Mouse (Mus musculus) kidney, embryonic 16.5 days (tissue): ENCODE data around the gene Atp6ap1. TPM values are rescaled to one million over a fixed set of nuclear protein-coding genes. Genes with fewer than 3 reads are reported as not detected.
A peak's percentile ranks its signal among the peaks of the same experiment; 100 is the strongest.

Source experiments
- ATAC-seq: fragments of 200-750 bp; cut with Nextera tagmentation; 2 replicates; pipeline ENCODE4 v1.8.0; 2017; ENCODE audit warnings: moderate TSS enrichment; ENCODE audit not compliant: low FRiP score, low TSS enrichment
- H3K27ac ChIP-seq: fragments of 300-500 bp; sonication (generic); 2 replicates; pipeline ENCODE4 v1.5.1; 2014; ENCODE audit warnings: low read length
- H3K27me3 ChIP-seq: fragments of 300-500 bp; sonication (generic); 2 replicates; pipeline ENCODE4 v1.6.1; 2014; ENCODE audit warnings: low read length, control low read depth, mixed read lengths; ENCODE audit not compliant: insufficient read depth
- H3K36me3 ChIP-seq: fragments of 300-500 bp; sonication (generic); 2 replicates; pipeline ENCODE4 v1.6.1; 2014; ENCODE audit warnings: low read length, control low read depth, mixed read lengths; ENCODE audit not compliant: insufficient read depth
- H3K4me1 ChIP-seq: fragments of 300-500 bp; sonication (generic); 2 replicates; pipeline ENCODE4 v1.6.1; 2014; ENCODE audit warnings: low read length, control low read depth, mixed read lengths; ENCODE audit not compliant: insufficient read depth
- H3K4me2 ChIP-seq: fragments of 300-500 bp; sonication (generic); replicated peaks from 2 replicates; pipeline ENCODE4 v1.6.1; 2014; ENCODE audit warnings: low read depth, low read length
- H3K4me3 ChIP-seq: fragments of 300-500 bp; sonication (generic); 2 replicates; pipeline ENCODE4 v1.5.1; 2014; ENCODE audit warnings: mild to moderate bottlenecking, low read length
- H3K9ac ChIP-seq: fragments of 300-500 bp; sonication (generic); replicated peaks from 2 replicates; pipeline ENCODE4 v1.6.1; 2014; ENCODE audit warnings: low read length
- H3K9me3 ChIP-seq: fragments of 300-500 bp; sonication (generic); 2 replicates; pipeline ENCODE4 v1.6.1; 2016; ENCODE audit warnings: low read length, control low read depth
- WGBS: fragments of 180-500 bp; shearing (Covaris S2); extraction: QIAGEN DNeasy Blood & Tissue Kit; methylation state at CpG from one replicate; pipeline ENCODE4 v1.1.7; 2014; 5-methylcytosine and 5-hydroxymethylcytosine counted together
- polyA plus RNA-seq: library from polyadenylated mRNA; unstranded; fragments of >200 nt; fragmentation: Nextera tagmentation; extraction: Ambion mirVana; gene quantifications from 2 replicates; pipeline ENCODE4 v1.2.1, GENCODE M21; 2015

Atp6ap1 gene
- polyA plus RNA-seq, 1 experiment from 2014 or later, result 180 TPM

GRCm38 (mm10) chrX:74270902-74271551 lies 25.9 kb upstream of the Atp6ap1 start:
- Histone ChIP-seq H3K9me3 (no peaks in the 10 kb centered on the region), H3K4me1 (peaks cover 3% of the 10 kb centered on the region; the same call in 1 of the 2 replicates), H3K27ac (peak overlapping the region; percentile 80), H3K27me3 (no peaks in the 10 kb centered on the region), H3K9ac (peak overlapping the region; percentile 86), H3K4me3 (peak overlapping the region; percentile 60), H3K4me2 (peak overlapping the region; percentile 57), H3K36me3 (0 out of 2 replicates have a peak, but pooled peaks cover 5% of the 10 kb centered on the region)
- 24% methylated on average over 27 of the region's 27 CpGs for WGBS
- ATAC-seq, result no peak

- Histone ChIP-seq H3K9ac (no peak overlapping the region), H3K27ac (peak overlapping the region; percentile 29; the same call in 1 of the 2 replicates), H3K9me3 (no peaks in the 10 kb centered on the region), H3K36me3 (0 out of 2 replicates have a peak, but pooled peaks cover 5% of the 10 kb centered on the region), H3K27me3 (no peaks in the 10 kb centered on the region), H3K4me2 (no peak overlapping the region), H3K4me3 (no peak overlapping the region), H3K4me1 (peaks cover 3% of the 10 kb centered on the region; the same call in 1 of the 2 replicates)
- ATAC-seq, result no peak
- 42% methylated on average over 10 of the region's 10 CpGs for WGBS
Observed at GRCm38 (mm10) chrX:74273422-74274322, 23.2 kb upstream of the Atp6ap1 start.

GRCm38 (mm10) chrX:74277916-74278315 lies 19.0 kb upstream of the Atp6ap1 start:
- Histone ChIP-seq H3K9ac (no peak overlapping the region), H3K4me2 (no peak overlapping the region), H3K4me1 (0 out of 2 replicates have a peak, but pooled peaks cover 4% of the 10 kb centered on the region), H3K36me3 (no peaks in the 10 kb centered on the region), H3K4me3 (no peak overlapping the region), H3K27ac (no peak overlapping the region), H3K27me3 (no peaks in the 10 kb centered on the region), H3K9me3 (no peaks in the 10 kb centered on the region)
- no peak for ATAC-seq
- 77% methylated on average over 6 of the region's 8 CpGs for WGBS

GRCm38 (mm10) chrX:74281041-74281731 lies 15.7 kb upstream of the Atp6ap1 start:
- Histone ChIP-seq H3K9ac (peak overlapping the region; percentile 69), H3K27ac (peak overlapping the region; percentile 72), H3K27me3 (no peaks in the 10 kb centered on the region), H3K4me1 (peaks cover 11% of the 10 kb centered on the region), H3K4me2 (peak overlapping the region; percentile 79), H3K36me3 (no peaks in the 10 kb centered on the region; the same call in 1 of the 2 replicates), H3K4me3 (peak overlapping the region; percentile 58), H3K9me3 (no peaks in the 10 kb centered on the region)
- WGBS, result 26% methylated on average over 14 of the region's 14 CpGs
- peak; percentile 5; the same call in 1 of the 2 replicates for ATAC-seq

DNA sequence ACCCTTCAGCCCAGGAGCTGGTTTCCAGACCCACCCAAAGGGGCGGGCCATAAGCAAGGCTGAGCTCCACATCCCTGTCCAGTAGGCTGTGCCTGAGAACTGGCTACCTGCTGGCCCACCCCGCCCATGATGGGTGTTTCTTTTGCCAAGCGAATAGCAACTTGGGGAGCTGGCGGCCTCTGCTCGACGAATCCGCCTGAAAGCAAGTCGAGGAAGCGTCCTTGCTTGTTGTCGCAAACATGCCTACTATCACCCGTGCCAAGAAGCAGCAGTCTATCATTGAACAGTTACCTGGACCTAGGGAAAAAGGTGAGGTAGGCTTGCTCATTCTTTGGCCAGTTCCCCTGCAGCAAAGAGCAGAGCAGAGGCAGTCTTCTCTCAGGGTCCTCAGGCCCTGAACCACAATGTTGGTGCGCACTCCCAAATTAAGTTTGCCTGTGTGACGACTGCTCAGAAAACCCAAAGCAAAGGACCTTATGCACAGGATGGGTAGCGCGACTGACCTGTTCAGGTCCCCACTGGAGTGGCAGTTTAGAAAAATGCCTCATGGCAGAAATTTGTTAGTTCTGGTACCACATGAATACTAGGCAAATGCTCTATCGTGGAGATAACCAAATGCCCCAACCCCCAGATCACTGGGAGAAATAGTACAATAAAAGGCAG lies 15.0 kb upstream of the Atp6ap1 start, which contains the start of the genes Taz and Dnase1l1:
Gene Taz (plus strand): TSS at position 181 of the 663 bp plus-strand sequence.
Gene Dnase1l1 (minus strand): TSS at position 606 of the 663 bp plus-strand sequence.
- H3K4me1 ChIP-seq, result peaks cover 11% of the 10 kb centered on the region
- H3K9ac ChIP-seq, result peak within 1 kb of the TSS; percentile 75
- 28% methylated on average over 16 of the region's 16 CpGs for WGBS
- H3K27me3 ChIP-seq, result no peaks in the 10 kb centered on the region
- no peaks in the 10 kb centered on the region for H3K9me3 ChIP-seq
- ATAC-seq, result peak; percentile 97
- no peaks in the 10 kb centered on the region; the same call in 1 of the 2 replicates for H3K36me3 ChIP-seq
- H3K4me2 ChIP-seq, result peak within 1 kb of the TSS; percentile 79
- H3K4me3 ChIP-seq, result peak within 1 kb of the TSS; percentile 58
- H3K27ac ChIP-seq, result peak within 1 kb of the TSS; percentile 77

DNA sequence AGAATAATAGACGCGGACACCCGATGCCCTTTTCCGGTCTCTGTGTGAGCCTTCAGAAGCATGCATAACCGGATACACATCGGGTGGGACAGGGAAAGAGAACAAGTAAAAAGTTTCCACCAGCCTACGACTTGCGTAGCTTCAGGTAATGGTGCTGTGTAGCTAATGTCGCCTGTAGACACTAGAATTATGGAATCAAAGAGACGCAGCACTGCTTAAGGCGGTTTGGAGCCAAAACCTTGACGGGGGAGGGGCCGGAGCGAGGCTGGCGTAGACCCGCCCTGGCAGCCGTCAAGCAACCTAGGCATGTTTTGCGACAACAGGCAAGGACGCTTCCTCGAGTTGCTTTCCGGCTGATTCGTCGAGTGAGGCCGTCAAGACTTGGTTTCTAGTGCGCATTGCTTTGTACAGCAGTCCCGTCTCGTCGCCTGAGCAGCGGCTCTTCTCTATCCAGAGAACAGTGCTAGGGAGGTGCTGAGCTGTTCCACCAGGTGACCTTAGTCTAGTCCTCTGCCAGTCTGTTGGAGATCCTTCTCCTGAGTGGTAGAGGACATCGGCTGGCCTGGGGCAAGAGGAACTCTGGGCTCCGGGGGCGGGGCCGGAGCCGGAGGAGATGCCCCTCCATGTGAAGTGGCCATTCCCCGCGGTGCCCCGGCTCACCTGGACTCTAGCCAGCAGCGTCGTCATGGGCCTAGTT lies 14.4 kb upstream of the Atp6ap1 start:
- peak; percentile 59 for ATAC-seq
- peaks cover 11% of the 10 kb centered on the region for H3K4me1 ChIP-seq

DNA sequence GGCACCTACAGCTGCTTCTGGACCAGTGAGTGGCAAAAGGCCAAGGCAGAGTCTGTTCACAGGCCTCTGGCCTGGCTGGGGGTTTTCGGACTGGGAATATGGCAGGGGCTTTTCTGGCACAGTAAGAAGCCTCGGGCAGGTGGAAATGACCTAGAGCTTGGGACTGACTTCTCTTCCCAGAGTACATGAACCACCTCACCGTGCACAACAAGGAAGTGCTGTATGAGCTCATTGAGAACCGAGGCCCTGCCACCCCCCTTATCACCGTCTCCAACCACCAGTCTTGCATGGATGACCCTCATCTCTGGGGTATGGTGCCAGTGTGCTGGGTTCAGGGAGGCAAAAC lies 13.8 kb upstream of the Atp6ap1 start:
- Histone ChIP-seq H3K9ac (peak overlapping the region; percentile 75), H3K27ac (peak overlapping the region; percentile 77), H3K4me2 (peak overlapping the region; percentile 56), H3K27me3 (no peaks in the 10 kb centered on the region), H3K36me3 (no peaks in the 10 kb centered on the region; the same call in 1 of the 2 replicates), H3K4me1 (peaks cover 11% of the 10 kb centered on the region), H3K4me3 (peak overlapping the region; percentile 58), H3K9me3 (no peaks in the 10 kb centered on the region)
- ATAC-seq, result peak; percentile 13; the same call in 1 of the 2 replicates
- WGBS, result 38% methylated on average over 5 of the region's 5 CpGs

More for the DNA sequence above, 14.4 kb upstream of the Atp6ap1 start:
- H3K9ac ChIP-seq, result peak overlapping the region; percentile 75
- 23% methylated on average over 39 of the region's 39 CpGs for WGBS
- H3K27ac ChIP-seq, result peak overlapping the region; percentile 77
- H3K27me3 ChIP-seq, result no peaks in the 10 kb centered on the region
- H3K36me3 ChIP-seq, result no peaks in the 10 kb centered on the region; the same call in 1 of the 2 replicates
- H3K9me3 ChIP-seq, result no peaks in the 10 kb centered on the region
- peak overlapping the region; percentile 79 for H3K4me2 ChIP-seq
- peak overlapping the region; percentile 58 for H3K4me3 ChIP-seq

DNA sequence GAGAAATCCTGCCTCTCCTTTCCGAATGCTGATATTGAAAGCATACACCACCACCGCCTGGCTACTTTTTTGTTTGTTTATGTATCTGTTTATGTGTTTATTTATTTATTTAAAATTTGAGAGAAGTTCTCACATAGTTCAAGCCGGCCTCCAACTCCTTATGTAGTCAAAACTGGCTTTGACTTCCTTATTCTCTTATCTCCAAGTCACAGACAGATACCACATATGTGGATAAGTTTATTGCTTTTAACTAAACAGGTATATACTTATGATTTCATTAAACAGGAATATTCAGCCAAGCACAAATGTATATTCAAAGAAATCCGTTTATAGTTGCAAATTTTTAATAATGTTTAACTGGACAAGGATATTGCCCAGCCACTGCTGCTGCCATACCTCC lies 3.5 kb upstream of the Atp6ap1 start:
- 83% methylated on average over 4 of the region's 4 CpGs for WGBS
- H3K4me2 ChIP-seq, result no peak overlapping the region
- H3K27ac ChIP-seq, result no peak overlapping the region
- no peak overlapping the region for H3K4me3 ChIP-seq
- H3K36me3 ChIP-seq, result 0 out of 2 replicates have a peak, but pooled peaks cover 7% of the 10 kb centered on the region
- no peaks in the 10 kb centered on the region for H3K9me3 ChIP-seq
- H3K9ac ChIP-seq, result no peak overlapping the region
- H3K27me3 ChIP-seq, result no peaks in the 10 kb centered on the region
- ATAC-seq, result no peak
- H3K4me1 ChIP-seq, result 0 out of 2 replicates have a peak, but pooled peaks cover 4% of the 10 kb centered on the region
